Mouse (Mus musculus) monocyte, adult 5-6 weeks (primary cell): ENCODE data around the gene Tmem56. TPM values are rescaled to one million over a fixed set of nuclear protein-coding genes. Genes with fewer than 3 reads are reported as not detected.

Experiments
- total RNA-seq: library from RNA; stranded (forward); fragments of 200-1000, 200-491, 200-594 nt; gene quantifications from 3 replicates; pipeline ENCODE4 v1.2.3, GENCODE M21; 2017

Gene Tmem56
- total RNA-seq, 1 experiment from 2014 or later, result 1.0 TPM

Other genes with a start within 250 kb of the Tmem56 start
- gene Rwdd3, start 111.4 kb downstream of the Tmem56 start, total RNA-seq, result 3.6 to 6.2 TPM (median 3.9 TPM) in 3 replicates
- gene Alg14, start 8.7 kb upstream of the Tmem56 start, total RNA-seq, result 4.5 to 9.3 TPM (median 6.5 TPM) in 3 replicates
- 5.2 to 37.7 TPM (median 7.7 TPM) in 3 replicates for gene Cnn3, start 143.4 kb upstream of the Tmem56 start, total RNA-seq
- gene Slc44a3, start 249.3 kb upstream of the Tmem56 start, total RNA-seq, result not detected in 3 replicates